36 mouse cellular contexts compared by ENCODE assay signal in genomic region chr10:23852096-23852495, GRCm38 (mm10). TPM values are rescaled to one million over a fixed set of nuclear protein-coding genes. Genes with fewer than 3 reads are reported as not detected.
DNase-seq lines count a peak whose midpoint lies in the region; ATAC-seq and TF ChIP-seq lines count a peak whose summit lies in the region.
"Had no signal": no experiment of that assay in that cellular context is flagged by ENCODE, and none has a peak within 500 bp of the region (broad histone marks: within the 10 kb centered on the region; RNA-seq: fewer than 3 reads in every experiment).

No protein-coding gene starts in this region.

- no peaks in the 10 kb centered on the region; the same call in 1 of the 2 replicates for H3K79me2 ChIP-seq in liver, adult 2 months (ENCODE audit: control insufficient read depth, insufficient read depth, low read length)

- H3K9me3 ChIP-seq in liver, embryonic 12.5 days (replicated peaks), result no peaks in the 10 kb centered on the region
- no peaks in the 10 kb centered on the region for H3K9me3 ChIP-seq in lung, embryonic 14.5 days (ENCODE audit: low read depth, low read length)
- H3K9me3 ChIP-seq: embryonic facial prominence, embryonic 12.5 days; forebrain, embryonic 10.5 days; heart, embryonic 12.5 days; midbrain, embryonic 13.5 days; neural tube, embryonic 13.5 days had no signal

- no peaks in the 10 kb centered on the region for H3K27me3 ChIP-seq in liver, adult 2 months (ENCODE audit: control insufficient read depth, insufficient read depth, low read length)
- no peaks in the 10 kb centered on the region for H3K27me3 ChIP-seq in liver, embryonic 12.5 days (replicated peaks)
- H3K27me3 ChIP-seq in lung, embryonic 14.5 days (ENCODE audit: insufficient read depth, low read length), result no peaks in the 10 kb centered on the region
- H3K27me3 ChIP-seq: CH12.LX; embryonic facial prominence, embryonic 12.5 days; heart, embryonic 12.5 days; midbrain, embryonic 13.5 days; neural tube, embryonic 13.5 days had no signal

- TF ChIP-seq POLR2A in liver, adult 2 months (IDR thresholded peaks at IDR 0.05; ENCODE audit: extremely low read depth, insufficient read depth, low read length), result no peak

- no peaks in the 10 kb centered on the region for H3K36me3 ChIP-seq in liver, adult 2 months (ENCODE audit: control insufficient read depth, insufficient read depth, low read length)
- no peaks in the 10 kb centered on the region for H3K36me3 ChIP-seq in liver, embryonic 12.5 days
- no peaks in the 10 kb centered on the region for H3K36me3 ChIP-seq in lung, embryonic 14.5 days (ENCODE audit: insufficient read depth)
- H3K36me3 ChIP-seq: embryonic facial prominence, embryonic 12.5 days; forebrain, embryonic 10.5 days; heart, embryonic 12.5 days; midbrain, embryonic 13.5 days; neural tube, embryonic 13.5 days had no signal

- peak overlapping the region; percentile 60 for H3K4me3 ChIP-seq in liver, adult 2 months (ENCODE audit: insufficient read depth, low read depth, low read length)
- no peak overlapping the region for H3K4me3 ChIP-seq in liver, embryonic 12.5 days
- H3K4me3 ChIP-seq in lung, embryonic 14.5 days (ENCODE audit: low read depth, low read length), result no peak overlapping the region
- H3K4me3 ChIP-seq: embryonic facial prominence, embryonic 12.5 days; forebrain, embryonic 10.5 days; heart, embryonic 12.5 days; midbrain, embryonic 13.5 days; neural tube, embryonic 13.5 days had no signal

- no peak for TF ChIP-seq CTCF in liver, adult 2 months (IDR thresholded peaks at IDR 0.05; ENCODE audit: low read depth, low read length)
- no peak for TF ChIP-seq CTCF in lung, embryonic 14.5 days (IDR thresholded peaks at IDR 0.05; ENCODE audit: low read depth)

- peak overlapping the region; percentile 58 for H3K9ac ChIP-seq in liver, adult 2 months (ENCODE audit: low read depth, low read length)
- no peak overlapping the region for H3K9ac ChIP-seq in liver, embryonic 12.5 days
- no peak overlapping the region for H3K9ac ChIP-seq in lung, embryonic 14.5 days
- H3K9ac ChIP-seq: embryonic facial prominence, embryonic 12.5 days; forebrain, postnatal 0 days; heart, embryonic 12.5 days; hindbrain, embryonic 14.5 days; midbrain, embryonic 13.5 days; neural tube, embryonic 13.5 days had no signal

- peak; percentile 75 for DNase-seq in liver, adult 2 months (ENCODE audit: extremely low read depth, low read depth, low spot score)
- DNase-seq in lung, embryonic 14.5 days, result peak; percentile 48
- peak; percentile 29 for DNase-seq in lung, postnatal 14 days
- no peak for DNase-seq in left cerebral cortex, postnatal 10 days (ENCODE audit: extremely low spot score in 1 of 2, low spot score in 2 of 2)
- DNase-seq in urinary bladder, postnatal 4 days (ENCODE audit: low spot score in 2 of 2), result no peak
- no peak for DNase-seq in cerebellum, postnatal 4 days (ENCODE audit: low spot score in 2 of 2)
- DNase-seq: adrenal gland, postnatal 10 days; cerebellum, adult 11 months; cerebellum, adult 9-10 months; cerebellum, postnatal 36 days; embryo, embryonic 11 days; forebrain, postnatal 0 days; gastrocnemius, postnatal 10 days; heart, adult 11 months; heart, postnatal 4 days; kidney, adult 9 months; kidney, postnatal 10 days; retina, postnatal 1 day; right cerebral cortex, postnatal 14 days; thymus, postnatal 4 days had no signal

- H3K27ac ChIP-seq in liver, adult 2 months (replicated peaks; ENCODE audit: insufficient read depth, low read depth, low read length), result peak overlapping the region; percentile 78
- H3K27ac ChIP-seq in liver, embryonic 12.5 days, result no peak overlapping the region
- no peak overlapping the region for H3K27ac ChIP-seq in lung, embryonic 14.5 days (ENCODE audit: low read depth)
- H3K27ac ChIP-seq: embryonic facial prominence, embryonic 12.5 days; forebrain, embryonic 10.5 days; hindbrain, embryonic 14.5 days; macrophage; midbrain, embryonic 13.5 days; neural tube, embryonic 13.5 days had no signal

- WGBS in liver, adult 2 months, result 23% methylated on average over 2 of the region's 2 CpGs
- 52% methylated on average over 2 of the region's 2 CpGs for WGBS in liver, embryonic 12.5 days (ENCODE audit: insufficient replicate concordance)
- WGBS in lung, embryonic 14.5 days, result 54% methylated on average over 2 of the region's 2 CpGs

- no peak for ATAC-seq in liver, embryonic 12.5 days
- no peak for ATAC-seq in lung, embryonic 14.5 days (ENCODE audit: insufficient read depth)
- ATAC-seq: forebrain, postnatal 0 days; intestine, postnatal 0 days; midbrain, embryonic 13.5 days had no signal

- H3K4me1 ChIP-seq in liver, adult 2 months (ENCODE audit: control insufficient read depth, insufficient read depth, low read length), result peaks cover 12% of the 10 kb centered on the region
- H3K4me1 ChIP-seq in liver, embryonic 12.5 days, result no peaks in the 10 kb centered on the region
- no peaks in the 10 kb centered on the region for H3K4me1 ChIP-seq in lung, embryonic 14.5 days (ENCODE audit: insufficient read depth)
- H3K4me1 ChIP-seq: embryonic facial prominence, embryonic 12.5 days; forebrain, embryonic 10.5 days; heart, embryonic 12.5 days; midbrain, embryonic 13.5 days; neural tube, embryonic 13.5 days had no signal

- H3K4me2 ChIP-seq in liver, embryonic 12.5 days, result no peak overlapping the region
- no peak overlapping the region for H3K4me2 ChIP-seq in lung, embryonic 14.5 days
- H3K4me2 ChIP-seq: embryonic facial prominence, embryonic 12.5 days; heart, embryonic 12.5 days; hindbrain, embryonic 14.5 days; liver, embryonic 11.5 days; midbrain, embryonic 13.5 days; neural tube, embryonic 13.5 days had no signal

- intact Hi-C loops in left cerebral cortex, postnatal 10 days (cut with DNase I), result no loop called here

RNA-seq across cellular contexts. Expression of gene Vnn3, which starts 0.8 kb away (rescaled TPM):
- total RNA-seq in liver, adult 2 months (2014; rRNA removed), result 86.2 and 110 TPM in 2 replicates
- 54.9 and 58.7 TPM in 2 replicates for polyA plus RNA-seq in liver, adult 2 months (2012; rRNA removed)
- polyA plus RNA-seq in liver, embryonic 12.5 days (2016; fragmentation: Nextera tagmentation; extraction: Ambion mirVana), result 0.07 TPM in 1 of 2 replicates, not detected in the other
- not detected in 2 replicates for polyA plus RNA-seq in lung, embryonic 14.5 days (2014; fragmentation: Nextera tagmentation; extraction: Ambion mirVana)
- not detected for total RNA-seq in left cerebral cortex, postnatal 10 days (2021)
- total RNA-seq: CH12.LX; ES-E14; megakaryocyte-erythroid progenitor cell, adult 5-6 weeks had no signal
- polyA plus RNA-seq: C2C12; embryonic facial prominence, embryonic 12.5 days; forebrain, embryonic 10.5 days; forebrain, postnatal 0 days; heart, embryonic 12.5 days; hindbrain, embryonic 14.5 days; limb, embryonic 11.5 days; liver, embryonic 11.5 days; midbrain, embryonic 13.5 days; neural tube, embryonic 13.5 days; stomach, embryonic 14.5 days had no signal

RNA-seq across cellular contexts. Expression of gene Vnn1, which starts 42.4 kb away (rescaled TPM):
- total RNA-seq in liver, adult 2 months (2014; rRNA removed), result 18.5 and 48.4 TPM in 2 replicates
- 34.7 and 40.5 TPM in 2 replicates for polyA plus RNA-seq in liver, adult 2 months (2012; rRNA removed)
- polyA plus RNA-seq in liver, embryonic 12.5 days (2016; fragmentation: Nextera tagmentation; extraction: Ambion mirVana), result 0.94 and 1.1 TPM in 2 replicates
- 1.7 and 1.8 TPM in 2 replicates for polyA plus RNA-seq in lung, embryonic 14.5 days (2014; fragmentation: Nextera tagmentation; extraction: Ambion mirVana)
- total RNA-seq in left cerebral cortex, postnatal 10 days (2021), result under 1 TPM; 0.36 to 0.69 TPM
- total RNA-seq: CH12.LX; megakaryocyte-erythroid progenitor cell, adult 5-6 weeks had no signal
- polyA plus RNA-seq: hindbrain, embryonic 14.5 days; macrophage; neural tube, embryonic 13.5 days had no signal

RNA-seq across cellular contexts. Expression of gene Slc18b1, which starts 55.3 kb away (rescaled TPM):
- total RNA-seq in liver, adult 2 months (2014; rRNA removed), result 2.2 and 11.4 TPM in 2 replicates
- polyA plus RNA-seq in liver, adult 2 months (2012; rRNA removed), result 2.9 and 3.0 TPM in 2 replicates
- 2.6 and 3.4 TPM in 2 replicates for polyA plus RNA-seq in liver, embryonic 12.5 days (2016; fragmentation: Nextera tagmentation; extraction: Ambion mirVana)
- polyA plus RNA-seq in lung, embryonic 14.5 days (2014; fragmentation: Nextera tagmentation; extraction: Ambion mirVana), result 21.7 and 22.9 TPM in 2 replicates
- total RNA-seq in left cerebral cortex, postnatal 10 days (2021), result 10 to 100 TPM; 24.4 to 26.0 TPM
- total RNA-seq: CH12.LX had no signal

Comparison
In these comparisons a context has a peak if more than half of its experiments do, and no peak if none do; other contexts are left out.
1. RNA of gene Vnn3, which starts 0.8 kb away (polyA plus RNA-seq): 54.9 to 58.7 TPM in liver, adult 2 months; 0.07 TPM in liver, embryonic 12.5 days and not detected in lung, embryonic 14.5 days; every median in the first group is over 10 times any median in the second.
2. RNA of gene Vnn1, which starts 42.4 kb away (polyA plus RNA-seq): 34.7 to 40.5 TPM in liver, adult 2 months; 1.7 to 1.8 TPM in lung, embryonic 14.5 days and 0.94 to 1.1 TPM in liver, embryonic 12.5 days; every median in the first group is over 10 times any median in the second.
3. DNase-seq: peak in liver, adult 2 months (single experiment), lung, embryonic 14.5 days (single experiment) and lung, postnatal 14 days (single experiment); none in left cerebral cortex, postnatal 10 days (0 of 2), urinary bladder, postnatal 4 days (0 of 2) and cerebellum, postnatal 4 days (0 of 2).